Mouse (Mus musculus) T-cell, adult 2 months (primary cell): ENCODE data around the gene Pgbd5.

ENCODE experiments used
- DNase-seq: peaks from one replicate; pipeline ENCODE4 v3.0.0; 2022; ENCODE audit warnings: low spot score

Gene Pgbd5

GRCm38 (mm10) chr8:124439558-124439957, at the start of gene Pgbd5:
Gene Pgbd5 (minus strand): TSS chr8:124439658.
- DNase-seq: no peak

DNA sequence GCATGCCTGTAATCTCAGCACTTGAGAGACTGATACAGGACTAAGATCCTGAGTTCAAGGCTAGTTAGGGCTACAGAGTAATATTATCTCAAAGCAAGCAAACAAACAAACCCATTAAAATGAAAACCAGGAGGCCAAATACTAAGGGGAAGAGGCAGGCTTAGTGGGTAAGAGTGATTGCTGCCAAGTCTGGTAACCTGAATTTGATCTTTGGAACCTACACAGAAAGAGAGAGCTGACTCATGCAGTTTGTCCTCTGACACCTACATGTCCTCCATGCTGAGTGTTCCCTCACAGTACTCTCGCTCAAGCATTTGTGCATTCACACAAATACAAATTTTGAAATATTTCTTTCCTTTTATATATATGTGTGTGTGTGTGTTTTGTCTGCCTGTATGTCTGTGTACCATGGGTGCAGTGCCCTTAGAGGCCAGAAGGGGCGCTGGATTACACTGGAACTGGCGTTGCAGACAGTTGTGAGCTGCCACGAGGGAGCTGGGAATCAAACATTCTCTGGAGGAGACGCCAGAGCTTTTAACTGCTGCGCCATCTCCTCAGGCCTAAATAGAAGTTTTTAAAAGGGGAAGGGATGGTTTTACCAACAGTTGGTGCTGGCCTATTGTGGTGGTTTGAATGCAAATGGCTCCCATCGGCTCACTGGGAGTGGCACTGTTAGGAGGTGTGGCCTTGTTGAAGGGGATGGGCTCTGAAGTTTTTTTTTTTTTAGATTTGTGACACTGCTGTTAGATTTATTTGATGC, 44.1 kb upstream of the Pgbd5 start:
- DNase-seq: no peak

GRCm38 (mm10) chr8:124482790-124483189, 43.3 kb upstream of the Pgbd5 start:
- no peak for DNase-seq

DNA sequence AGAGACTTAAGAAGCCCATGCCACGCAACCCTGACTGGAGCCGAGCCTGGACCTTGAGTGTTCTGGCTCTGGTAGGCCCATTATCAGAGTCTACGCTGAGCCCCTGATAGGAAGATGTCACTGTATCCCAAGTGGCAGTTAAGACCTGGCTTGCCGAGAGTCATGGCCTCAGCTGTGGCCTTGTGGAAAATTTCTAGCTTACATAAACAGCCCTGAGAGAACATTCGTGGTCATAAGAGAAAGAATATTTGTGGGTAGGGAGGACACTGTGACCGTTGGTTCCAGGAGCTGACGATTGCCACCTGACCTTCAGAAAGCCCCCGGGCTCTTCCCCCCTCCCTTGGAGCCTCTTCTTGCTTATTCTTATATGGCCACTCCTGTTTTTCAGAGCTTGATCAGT, 40.9 kb upstream of the Pgbd5 start:
- DNase-seq: no peak

DNA sequence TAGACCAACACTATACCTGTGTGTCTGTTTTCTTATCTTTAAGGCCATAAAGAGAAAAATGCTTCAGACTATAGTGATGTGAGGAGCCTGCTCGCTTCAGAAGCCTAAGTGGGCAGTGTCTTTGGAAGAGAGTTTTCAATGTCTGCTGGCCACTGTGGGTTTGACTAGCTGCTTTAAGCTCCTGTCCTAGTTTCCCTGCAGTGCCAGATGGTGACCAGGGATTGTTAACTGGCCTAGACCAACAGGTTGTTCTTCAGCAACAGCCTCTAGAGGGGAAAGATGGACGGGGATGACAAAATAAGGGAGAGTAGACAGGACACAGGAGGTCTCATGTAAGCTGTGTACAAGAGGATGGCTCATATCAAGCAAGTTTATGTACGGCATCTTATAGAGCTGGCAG, 39.8 kb upstream of the Pgbd5 start:
- no peak for DNase-seq

DNA sequence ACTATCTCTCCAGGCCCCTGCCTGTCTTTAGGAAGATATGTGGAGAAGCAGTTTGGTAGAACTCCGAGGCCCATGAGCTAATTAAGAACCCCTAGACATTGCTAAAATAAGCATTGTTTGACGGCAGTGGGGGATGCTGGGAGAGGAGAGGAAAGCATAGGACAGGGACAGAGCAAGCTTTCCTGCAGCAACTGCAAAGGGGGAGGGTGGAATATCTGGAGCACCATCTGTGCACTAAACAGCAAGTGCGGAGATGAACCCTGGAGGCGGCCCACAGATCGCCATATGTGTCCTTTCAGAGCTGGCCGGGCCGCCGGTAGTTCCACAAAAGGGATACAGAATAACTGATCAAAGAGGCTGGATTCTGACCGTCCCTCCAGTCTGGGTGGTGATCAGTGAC, 37.2 kb upstream of the Pgbd5 start:
- DNase-seq: no peak

GRCm38 (mm10) chr8:124475690-124476089, 36.2 kb upstream of the Pgbd5 start:
- no peak for DNase-seq

DNA sequence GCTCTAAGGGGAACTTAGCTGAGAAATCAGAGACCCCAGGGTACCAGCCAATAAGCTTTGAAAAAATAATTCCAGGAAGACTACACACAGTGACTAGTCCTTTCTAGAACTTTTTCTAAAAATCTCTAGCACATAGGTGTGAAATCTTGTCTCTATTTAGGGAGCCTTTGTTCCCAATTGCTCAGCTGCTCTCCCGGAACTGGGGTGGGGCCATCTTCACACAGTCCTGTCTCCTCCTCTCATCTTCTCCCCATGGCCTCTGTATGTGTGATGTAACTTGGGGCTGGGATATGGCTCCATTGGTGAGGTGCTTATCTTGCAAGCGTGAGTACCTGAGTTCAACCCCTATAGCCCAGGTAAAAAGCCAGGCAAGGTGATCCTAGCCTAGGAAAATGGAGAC, 25.2 kb upstream of the Pgbd5 start:
- no peak for DNase-seq

- DNase-seq: no peak
These were observed 23.7 kb upstream of the Pgbd5 start for GRCm38 (mm10) chr8:124463111-124463510.

DNA sequence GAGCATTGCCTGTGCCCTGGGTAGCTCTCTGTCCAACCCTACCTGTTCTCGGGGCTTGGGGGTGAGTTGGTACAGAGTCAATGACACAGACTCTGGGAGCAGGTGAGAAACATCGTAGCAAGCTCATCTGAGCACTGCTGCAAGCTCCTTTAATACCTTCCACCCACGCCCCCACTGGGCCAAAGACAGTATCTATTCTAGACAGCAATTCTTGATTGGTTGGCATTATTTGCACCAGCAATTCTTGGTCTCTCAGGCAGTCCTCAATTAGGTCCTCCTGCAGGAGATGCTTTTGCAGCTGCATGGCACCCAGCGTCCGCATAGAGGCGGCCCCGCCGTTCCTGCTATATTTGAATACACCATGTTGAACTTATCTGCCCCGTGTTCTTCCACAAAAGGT, 22.7 kb upstream of the Pgbd5 start:
- DNase-seq: no peak

GRCm38 (mm10) chr8:124461103-124461502, 21.6 kb upstream of the Pgbd5 start:
- no peak for DNase-seq

DNA sequence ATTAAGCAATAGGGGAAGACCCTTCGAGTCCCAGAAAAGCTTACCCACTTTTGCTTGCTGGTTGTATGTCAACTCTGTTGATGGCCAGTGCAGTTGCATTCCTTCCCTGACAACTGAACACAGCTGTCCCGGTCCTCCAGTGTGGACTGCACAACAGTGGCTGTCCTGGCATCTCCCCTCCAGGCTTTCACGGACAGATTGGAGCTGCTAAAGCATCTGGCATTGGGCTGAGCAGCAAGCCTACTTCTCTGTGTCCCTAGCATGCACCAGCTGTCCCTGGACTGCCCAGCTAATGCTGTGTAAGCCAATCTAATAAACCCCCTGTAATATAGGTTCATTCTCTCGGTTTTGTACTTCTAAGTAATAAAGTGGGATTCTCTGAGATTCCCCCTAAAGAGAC, 21.2 kb upstream of the Pgbd5 start:
- no peak for DNase-seq

DNA sequence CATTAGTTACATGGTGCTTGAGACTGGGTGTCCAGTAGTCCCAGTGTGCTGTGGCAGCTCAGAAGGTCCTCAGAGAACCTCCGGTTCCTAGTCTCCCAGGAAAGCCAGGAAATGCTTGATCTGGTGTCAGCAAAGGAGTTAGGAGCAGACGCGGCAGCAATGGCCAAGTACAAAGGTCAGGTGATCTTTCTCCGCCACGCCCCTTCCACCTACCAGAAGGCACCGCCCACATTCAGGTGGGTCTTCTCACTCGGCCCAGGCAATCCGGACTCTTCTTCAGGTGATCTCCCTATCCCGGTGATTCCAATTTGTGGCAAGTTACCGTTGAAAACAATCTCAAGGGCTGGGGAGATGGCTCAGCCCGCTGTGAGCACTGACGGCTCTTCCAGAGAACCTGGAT, 20.2 kb upstream of the Pgbd5 start:
- DNase-seq: no peak

DNA sequence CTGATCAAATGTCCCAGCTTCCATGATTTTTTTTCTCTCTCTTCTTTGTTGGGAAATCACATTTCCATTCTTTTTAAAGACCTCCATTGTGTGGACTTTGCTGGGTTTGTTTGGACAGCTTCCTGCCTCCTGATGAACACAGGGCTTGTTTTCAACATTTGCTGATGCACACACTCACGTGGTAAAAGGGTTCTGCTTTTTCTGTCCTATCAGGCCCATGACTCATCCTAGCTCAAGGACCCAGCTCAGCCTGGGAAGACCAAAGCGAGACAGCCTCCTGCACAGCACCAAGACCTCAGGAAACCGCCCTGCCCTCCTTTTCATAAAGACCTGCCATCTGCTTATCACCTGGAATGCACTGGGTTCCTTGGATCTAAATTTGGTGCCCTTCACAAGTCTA, 15.9 kb upstream of the Pgbd5 start:
- DNase-seq: no peak

DNA sequence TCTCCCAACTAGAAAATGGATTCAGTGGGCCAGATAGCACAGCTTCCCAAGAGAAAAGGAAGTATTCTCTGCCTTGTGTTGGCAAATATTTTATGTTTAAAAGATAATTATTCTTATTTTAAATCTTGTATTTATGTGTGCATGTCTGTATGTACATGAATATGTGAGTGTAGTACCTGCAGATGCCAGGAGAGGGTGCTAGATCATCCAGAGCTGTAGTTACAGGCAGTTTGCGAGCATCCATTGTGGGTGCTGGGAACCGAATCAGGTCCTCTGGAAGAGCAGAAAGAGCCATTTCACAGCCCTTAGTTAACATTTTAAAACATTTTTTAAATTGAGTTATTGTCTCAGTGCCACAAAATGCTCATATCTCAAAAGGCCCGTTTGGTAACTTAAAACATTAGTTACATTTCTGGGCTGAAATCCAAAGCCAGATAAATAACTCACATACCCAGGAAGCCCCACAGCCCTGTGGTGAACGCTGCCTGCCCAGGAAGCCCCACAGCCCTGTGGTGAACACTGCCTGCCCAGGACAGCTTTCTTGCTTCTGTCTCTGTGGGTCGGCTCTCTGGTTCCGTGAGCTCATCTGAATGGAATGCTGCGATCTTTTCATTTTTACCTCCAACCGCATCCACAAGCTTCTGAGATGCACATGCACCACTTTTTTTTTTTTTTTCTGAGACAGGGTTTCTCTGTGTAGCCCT, 10.9 kb upstream of the Pgbd5 start:
- DNase-seq: no peak

GRCm38 (mm10) chr8:124448962-124449670, 9.7 kb upstream of the Pgbd5 start:
- DNase-seq: no peak

DNA sequence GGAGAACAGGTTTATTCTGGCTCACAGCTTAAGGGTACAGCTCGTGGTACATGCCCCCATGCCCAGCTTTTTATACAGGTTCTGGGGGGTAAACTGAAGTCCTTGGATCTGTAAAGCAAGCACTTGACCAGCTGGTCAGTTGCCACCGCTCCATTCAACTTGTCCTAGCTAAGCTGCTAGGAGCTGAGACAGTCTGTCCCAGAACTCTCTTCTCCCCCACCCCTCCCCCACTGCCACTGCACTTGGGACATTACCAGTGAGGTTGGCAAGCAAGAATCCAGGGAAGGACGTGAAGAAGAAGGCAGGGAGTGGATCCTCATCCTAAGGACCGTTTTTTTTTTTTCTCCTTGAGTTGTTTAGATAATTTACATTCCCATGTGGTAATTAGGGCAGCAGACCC, 2.7 kb downstream of the Pgbd5 start:
- no peak for DNase-seq

- DNase-seq: no peak
These were observed 3.7 kb downstream of the Pgbd5 start for GRCm38 (mm10) chr8:124435707-124436243.

- no peak for DNase-seq
These were observed 4.3 kb downstream of the Pgbd5 start for GRCm38 (mm10) chr8:124435170-124435569.

GRCm38 (mm10) chr8:124434126-124434790, 5.2 kb downstream of the Pgbd5 start:
- DNase-seq: peak; percentile 68

- DNase-seq: no peak
These were observed 5.9 kb downstream of the Pgbd5 start for GRCm38 (mm10) chr8:124433451-124434125.

DNA sequence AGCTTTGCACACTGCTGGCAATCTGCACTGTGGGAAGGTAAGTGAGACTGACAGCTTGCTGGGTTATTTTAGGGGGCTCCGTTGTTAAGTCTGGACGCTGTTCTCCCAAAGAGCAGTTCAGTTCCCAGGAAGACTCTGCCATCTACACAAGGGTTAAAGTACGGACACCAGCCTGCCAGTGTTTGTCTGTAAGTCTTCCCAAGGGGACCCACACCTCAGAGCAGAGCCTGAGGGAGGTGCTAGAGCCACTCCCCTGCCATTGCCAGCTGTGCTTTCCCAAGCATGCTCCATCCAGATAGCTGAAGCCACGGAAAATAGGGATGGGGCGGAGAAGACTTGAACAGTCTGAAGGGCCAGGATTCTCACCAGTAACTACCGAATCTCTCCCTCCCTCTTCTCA, 8.6 kb downstream of the Pgbd5 start:
- DNase-seq: no peak
